Mouse (Mus musculus) liver, postnatal 0 days (tissue): ENCODE data around the gene Smap2.
A peak's percentile ranks its signal among the peaks of the same experiment; 100 is the strongest.

ENCODE experiments used
- CTCF ChIP-seq: sonication (generic); IDR thresholded peaks from 2 replicates; pipeline ENCODE4 v1.5.1; 2016; ENCODE audit warnings: antibody characterized with exemption, low read depth
- EP300 ChIP-seq: IDR thresholded peaks from 2 replicates; pipeline ENCODE4 v1.6.1; 2016; ENCODE audit warnings: antibody characterized with exemption, low read depth, mild to moderate bottlenecking

DNA sequence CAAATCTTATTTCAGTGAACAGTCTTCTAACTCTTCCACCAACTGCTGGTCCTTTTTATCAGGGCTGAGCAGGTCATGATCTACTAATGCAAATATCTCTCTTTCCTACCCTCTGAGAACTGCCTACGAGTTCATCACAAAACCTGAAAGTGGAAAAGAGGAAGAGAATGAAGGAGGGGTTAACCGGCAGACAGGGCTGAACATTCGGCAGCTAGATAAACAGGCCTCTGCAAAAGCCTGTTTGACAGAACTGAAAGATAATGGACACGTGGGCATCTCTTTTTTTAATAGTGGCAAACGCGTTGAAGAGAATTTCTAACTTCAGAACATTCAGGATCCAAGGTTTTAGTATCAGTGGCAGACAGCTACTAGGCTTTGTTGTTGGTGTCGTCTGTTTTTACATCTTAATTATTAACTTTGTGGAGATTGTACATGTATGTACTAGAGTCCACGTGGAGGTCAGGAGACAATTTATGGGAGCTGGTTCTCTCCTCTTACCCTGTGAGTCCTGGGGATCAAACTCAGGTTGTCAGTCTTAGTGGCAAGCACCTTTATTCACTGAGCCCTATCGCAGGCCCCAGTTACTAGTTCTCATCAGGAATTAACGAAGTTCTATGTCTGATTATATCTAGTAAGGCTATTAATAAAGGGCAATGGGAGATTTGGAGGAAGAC, 2.3 kb downstream of the Smap2 start:
- no peak for TF ChIP-seq CTCF
- TF ChIP-seq EP300: peak; percentile 95
